Mouse (Mus musculus): ENCODE data around the gene Prkce. TPM values are rescaled to one million over a fixed set of nuclear protein-coding genes. Genes with fewer than 3 reads are reported as not detected.

Prkce gene
- total and polyA plus RNA-seq, 3 experiments = 6.1 to 27.3 (median 26.0) TPM

DNA sequence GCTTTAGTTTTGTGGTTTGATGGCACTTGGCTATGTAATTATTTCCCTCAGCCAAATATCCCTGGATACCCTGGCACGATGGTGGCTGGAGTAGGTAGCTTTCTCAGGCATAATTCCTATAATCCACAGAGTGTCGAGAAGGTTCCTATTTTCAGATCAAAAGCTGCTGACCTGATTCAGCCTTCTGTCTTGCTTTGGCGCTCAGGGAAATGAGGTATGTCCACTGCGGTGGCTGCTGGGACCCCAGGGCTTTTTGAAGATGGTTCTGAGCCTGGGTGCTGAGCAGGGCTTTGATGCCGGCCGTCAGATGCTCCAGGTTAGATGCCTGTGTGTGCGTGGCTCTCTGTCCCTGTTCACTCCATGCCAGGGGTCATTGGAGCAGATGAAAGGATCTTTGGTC lies 59.0 kb downstream of the Prkce start:
- Histone ChIP-seq H3K9ac (ENCODE audit: low read depth, low read length) (no peak overlapping the region), H3K27me3 (ENCODE audit: control insufficient read depth, insufficient read depth, low read length) (no peaks in the 10 kb centered on the region), H3K36me3 (ENCODE audit: control insufficient read depth, insufficient read depth, low read length) (no peaks in the 10 kb centered on the region), H3K4me3 (no peak overlapping the region), H3K4me1 (ENCODE audit: control insufficient read depth, insufficient read depth, low read length) (peaks cover 5% of the 10 kb centered on the region), H3K79me2 (replicated peaks; ENCODE audit: control insufficient read depth, insufficient read depth, low read length) (peaks cover 7% of the 10 kb centered on the region; the same call in 1 of the 2 replicates), H3K27ac (no peak overlapping the region)
- no peak for DNase-seq
- intact Hi-C loops (cut with DNase I) = no loop called here
- no peak for TF ChIP-seq EP300 (IDR thresholded peaks at IDR 0.05; ENCODE audit: insufficient read depth, low read depth, low read length)
- no peak for TF ChIP-seq POLR2A (IDR thresholded peaks at IDR 0.05; ENCODE audit: insufficient read depth, low read depth, low read length)
- TF ChIP-seq CTCF (IDR thresholded peaks at IDR 0.05) = no peak
- 83% methylated on average over 7 of the region's 7 CpGs for WGBS

DNA sequence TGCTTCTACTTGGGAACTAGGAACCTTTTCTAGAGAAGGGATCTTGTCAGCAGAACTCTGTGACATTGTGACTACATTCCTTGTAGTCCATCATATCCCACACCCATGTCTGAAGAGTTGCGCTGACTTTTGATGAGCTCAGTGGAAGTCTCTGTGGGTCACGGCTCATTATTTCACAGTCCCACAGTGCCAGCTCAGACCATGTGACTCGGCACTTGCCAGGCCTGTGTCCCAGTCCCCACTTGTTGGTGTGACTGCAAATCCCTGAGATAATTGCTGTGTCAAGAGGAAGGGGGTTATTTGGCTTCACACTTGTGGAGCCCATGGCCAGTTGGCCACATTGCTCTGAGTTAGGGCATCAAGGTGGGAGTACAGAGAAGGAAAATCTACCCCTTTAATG lies 59.8 kb downstream of the Prkce start:
- H3K4me3 ChIP-seq = no peak overlapping the region
- H3K27me3 ChIP-seq (ENCODE audit: control insufficient read depth, insufficient read depth, low read length) = no peaks in the 10 kb centered on the region
- peaks cover 8% of the 10 kb centered on the region for H3K4me1 ChIP-seq (ENCODE audit: control insufficient read depth, insufficient read depth, low read length)
- no peak for DNase-seq
- H3K79me2 ChIP-seq (replicated peaks; ENCODE audit: control insufficient read depth, insufficient read depth, low read length) = peaks cover 3% of the 10 kb centered on the region; the same call in 1 of the 2 replicates
- 57% methylated on average over 3 of the region's 3 CpGs for WGBS
- intact Hi-C loops (cut with DNase I) = no loop called here
- H3K27ac ChIP-seq = no peak overlapping the region
- no peaks in the 10 kb centered on the region for H3K36me3 ChIP-seq (ENCODE audit: control insufficient read depth, insufficient read depth, low read length)
- H3K9ac ChIP-seq (ENCODE audit: low read depth, low read length) = no peak overlapping the region
- TF ChIP-seq CTCF (IDR thresholded peaks at IDR 0.05) (no peak), POLR2A (IDR thresholded peaks at IDR 0.05; ENCODE audit: insufficient read depth, low read depth, low read length) (no peak), EP300 (IDR thresholded peaks at IDR 0.05; ENCODE audit: insufficient read depth, low read depth, low read length) (no peak)

DNA sequence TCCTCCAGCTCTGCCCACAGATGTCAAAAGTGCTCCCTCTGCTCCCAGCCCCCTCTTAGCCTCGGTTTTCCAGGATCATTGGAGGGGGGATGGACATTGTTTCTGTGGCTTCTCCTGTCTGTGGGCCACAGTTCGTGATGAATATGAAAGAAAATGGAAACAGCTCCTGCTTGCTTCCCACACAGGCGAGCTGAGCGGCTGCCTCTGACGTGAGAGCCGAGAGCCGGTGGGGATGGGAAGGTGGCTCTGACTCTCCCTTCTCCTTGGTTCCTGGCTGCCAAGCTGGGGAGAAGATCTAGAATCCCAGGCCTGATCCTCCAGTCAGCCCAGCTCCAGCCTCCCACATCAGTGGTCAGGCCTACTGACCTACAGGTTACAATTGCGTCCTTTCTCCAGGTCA lies 61.3 kb downstream of the Prkce start:
- Histone ChIP-seq H3K36me3 (ENCODE audit: control insufficient read depth, insufficient read depth, low read length) (no peaks in the 10 kb centered on the region), H3K4me3 (no peak overlapping the region), H3K27me3 (ENCODE audit: control insufficient read depth, insufficient read depth, low read length) (no peaks in the 10 kb centered on the region), H3K79me2 (replicated peaks; ENCODE audit: control insufficient read depth, insufficient read depth, low read length) (peaks cover under 1% of the 10 kb centered on the region; the same call in 1 of the 2 replicates), H3K27ac (no peak overlapping the region), H3K9ac (ENCODE audit: low read depth, low read length) (no peak overlapping the region), H3K4me1 (ENCODE audit: control insufficient read depth, insufficient read depth, low read length) (peaks cover 8% of the 10 kb centered on the region)
- no peak for TF ChIP-seq EP300 (IDR thresholded peaks at IDR 0.05; ENCODE audit: insufficient read depth, low read depth, low read length)
- no peak for TF ChIP-seq POLR2A (IDR thresholded peaks at IDR 0.05; ENCODE audit: insufficient read depth, low read depth, low read length)
- TF ChIP-seq CTCF (IDR thresholded peaks at IDR 0.05) = no peak
- 93% methylated on average over 8 of the region's 8 CpGs for WGBS
- intact Hi-C loops (cut with DNase I) = no loop called here
- no peak for DNase-seq

DNA sequence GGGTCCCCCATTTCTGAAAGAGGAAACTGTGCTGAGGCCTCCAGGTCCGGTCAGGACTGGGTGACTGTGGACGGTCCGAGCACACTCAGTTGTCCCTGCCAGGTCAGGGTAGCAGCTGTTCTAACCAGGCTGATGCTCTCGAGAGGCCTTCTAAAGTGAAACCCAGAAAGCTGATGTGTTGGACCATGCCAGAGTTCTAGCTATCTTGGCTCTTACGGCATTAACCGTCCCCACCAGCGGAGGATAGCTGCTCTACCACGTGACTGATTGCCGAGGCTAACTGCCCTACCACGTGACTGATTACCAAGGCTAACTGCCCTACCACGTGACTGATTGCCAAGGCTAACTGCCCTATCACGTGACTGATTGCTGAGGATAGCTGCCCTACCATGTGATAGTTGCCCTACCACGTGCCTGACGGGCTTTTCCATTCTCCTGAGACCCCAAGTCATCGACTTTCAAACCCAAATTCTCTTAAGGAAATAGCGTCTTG lies 62.6 kb downstream of the Prkce start:
- Histone ChIP-seq H3K27ac (no peak overlapping the region), H3K79me2 (replicated peaks; ENCODE audit: control insufficient read depth, insufficient read depth, low read length) (no peaks in the 10 kb centered on the region; the same call in 1 of the 2 replicates), H3K9ac (ENCODE audit: low read depth, low read length) (no peak overlapping the region), H3K4me3 (no peak overlapping the region), H3K27me3 (ENCODE audit: control insufficient read depth, insufficient read depth, low read length) (no peaks in the 10 kb centered on the region), H3K4me1 (ENCODE audit: control insufficient read depth, insufficient read depth, low read length) (peaks cover 8% of the 10 kb centered on the region), H3K36me3 (ENCODE audit: control insufficient read depth, insufficient read depth, low read length) (no peaks in the 10 kb centered on the region)
- peak in 1 of 2 experiments; percentile 32 for DNase-seq
- intact Hi-C loops (cut with DNase I) = no loop called here
- TF ChIP-seq CTCF (IDR thresholded peaks at IDR 0.05) (no peak), POLR2A (IDR thresholded peaks at IDR 0.05; ENCODE audit: insufficient read depth, low read depth, low read length) (no peak), EP300 (IDR thresholded peaks at IDR 0.05; ENCODE audit: insufficient read depth, low read depth, low read length) (0 out of 2 replicates have a peak, but pooled peaks have one; percentile 15)
- WGBS = 71% methylated on average over 16 of the region's 16 CpGs

DNA sequence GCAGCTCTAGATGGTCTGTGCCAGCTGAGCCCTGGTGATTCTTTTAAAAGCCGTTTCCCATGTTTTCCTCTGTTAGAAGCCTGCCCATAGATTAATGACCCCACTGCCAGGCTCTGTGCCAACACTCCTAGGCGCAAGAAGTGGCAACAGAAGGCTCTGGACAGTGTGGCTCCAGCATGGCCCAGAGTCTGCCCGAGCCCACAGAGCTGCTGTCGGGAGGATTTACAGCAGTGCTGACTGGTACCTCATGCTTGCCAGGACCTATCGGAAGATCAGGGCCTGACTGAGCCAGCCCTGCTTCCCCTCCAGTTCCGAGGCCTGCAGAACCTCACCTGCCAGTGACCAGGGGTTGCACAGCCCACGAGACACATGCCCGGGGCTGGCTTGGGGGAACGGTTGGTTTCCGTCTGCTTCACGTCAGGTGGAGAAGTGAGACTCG lies 64.2 kb downstream of the Prkce start:
- intact Hi-C loops (cut with DNase I) = no loop called here
- H3K36me3 ChIP-seq (ENCODE audit: control insufficient read depth, insufficient read depth, low read length) = peaks cover 4% of the 10 kb centered on the region; the same call in 1 of the 2 replicates
- no peak overlapping the region for H3K27ac ChIP-seq
- H3K4me1 ChIP-seq (ENCODE audit: control insufficient read depth, insufficient read depth, low read length) = peaks cover 18% of the 10 kb centered on the region
- 52% methylated on average over 12 of the region's 12 CpGs for WGBS
- TF ChIP-seq POLR2A (IDR thresholded peaks at IDR 0.05; ENCODE audit: insufficient read depth, low read depth, low read length) (no peak), CTCF (IDR thresholded peaks at IDR 0.05) (no peak), EP300 (IDR thresholded peaks at IDR 0.05; ENCODE audit: insufficient read depth, low read depth, low read length) (no peak)
- no peak for DNase-seq
- no peaks in the 10 kb centered on the region; the same call in 1 of the 2 replicates for H3K79me2 ChIP-seq (replicated peaks; ENCODE audit: control insufficient read depth, insufficient read depth, low read length)
- no peak overlapping the region for H3K4me3 ChIP-seq
- H3K9ac ChIP-seq (ENCODE audit: low read depth, low read length) = no peak overlapping the region
- no peaks in the 10 kb centered on the region for H3K27me3 ChIP-seq (ENCODE audit: control insufficient read depth, insufficient read depth, low read length)

DNA sequence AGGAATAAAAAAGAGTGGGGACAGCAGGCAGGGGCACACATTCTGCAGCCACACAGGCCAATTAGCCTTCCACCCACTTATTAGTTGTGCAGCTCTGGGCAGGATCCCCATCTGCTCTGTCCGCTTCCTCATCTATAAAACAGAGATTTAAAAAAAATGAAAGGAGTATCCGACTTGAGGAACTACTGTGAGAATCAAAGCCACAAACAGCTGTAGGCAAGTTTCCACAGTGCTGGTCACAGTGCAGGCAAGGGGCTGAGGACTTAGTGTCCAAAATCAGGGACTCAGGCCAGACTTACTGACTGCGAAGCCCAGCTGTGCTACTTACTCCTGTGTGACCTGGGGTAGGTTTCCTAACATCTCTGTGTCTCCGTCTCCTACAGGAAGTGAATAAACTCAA lies 64.7 kb downstream of the Prkce start:
- Histone ChIP-seq H3K79me2 (replicated peaks; ENCODE audit: control insufficient read depth, insufficient read depth, low read length) (no peaks in the 10 kb centered on the region; the same call in 1 of the 2 replicates), H3K27me3 (ENCODE audit: control insufficient read depth, insufficient read depth, low read length) (no peaks in the 10 kb centered on the region), H3K9ac (ENCODE audit: low read depth, low read length) (no peak overlapping the region), H3K4me3 (no peak overlapping the region), H3K27ac (no peak overlapping the region), H3K36me3 (ENCODE audit: control insufficient read depth, insufficient read depth, low read length) (peaks cover 4% of the 10 kb centered on the region; the same call in 1 of the 2 replicates), H3K4me1 (ENCODE audit: control insufficient read depth, insufficient read depth, low read length) (peaks cover 20% of the 10 kb centered on the region)
- no peak for DNase-seq
- TF ChIP-seq CTCF (IDR thresholded peaks at IDR 0.05) (no peak), EP300 (IDR thresholded peaks at IDR 0.05; ENCODE audit: insufficient read depth, low read depth, low read length) (no peak), POLR2A (IDR thresholded peaks at IDR 0.05; ENCODE audit: insufficient read depth, low read depth, low read length) (no peak)
- intact Hi-C loops (cut with DNase I) = no loop called here
- WGBS = 76% methylated on average over 4 of the region's 4 CpGs
